Mouse (Mus musculus): ENCODE data around the gene Git2.

Gene Git2

DNA sequence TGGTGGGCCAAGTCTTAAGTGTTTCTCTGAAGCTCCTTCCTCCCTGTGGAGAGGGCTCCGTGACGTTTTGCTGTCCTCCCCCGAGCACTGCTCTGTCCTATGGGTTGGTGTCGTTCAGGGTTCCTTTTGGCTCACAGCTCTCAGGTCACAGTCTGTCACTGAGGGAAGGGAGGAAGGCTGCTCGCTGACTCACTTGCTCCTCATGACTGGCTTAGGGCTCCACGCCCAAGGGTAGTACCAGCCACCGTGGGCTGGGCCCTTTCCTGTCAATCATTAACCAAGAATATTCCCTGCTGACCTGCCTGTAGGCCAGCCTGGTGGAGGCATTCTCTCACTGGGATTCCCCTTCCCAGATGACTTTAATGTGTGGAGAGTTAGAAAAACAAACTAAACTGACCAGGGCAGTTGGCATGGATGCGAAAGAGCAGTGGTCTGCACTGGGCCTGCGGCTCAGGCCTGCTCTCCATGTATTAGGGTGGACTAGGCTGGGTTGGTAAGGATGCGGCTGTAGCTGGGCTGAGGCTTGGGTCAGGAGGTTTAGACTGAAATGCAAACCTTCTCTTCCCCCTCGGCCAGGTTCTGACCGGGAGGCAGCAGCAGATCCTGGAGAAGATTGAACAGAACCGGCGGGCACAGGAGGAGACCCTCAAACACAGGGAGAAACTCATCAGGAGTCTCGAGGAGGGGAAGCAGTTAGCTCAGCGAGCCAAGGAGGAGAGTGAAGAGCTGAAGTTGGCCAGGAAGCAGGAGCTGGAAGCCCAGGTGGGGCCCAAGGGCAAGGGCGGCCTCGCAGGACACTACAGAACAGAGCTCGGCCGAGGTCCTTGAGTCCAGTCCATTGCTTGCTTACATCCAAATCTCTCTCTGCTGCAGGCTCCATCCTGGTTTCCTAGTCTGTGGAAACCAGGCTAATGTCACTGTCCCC is 56.1 kb downstream of the Git2 start:
- peak; percentile 83 for DNase-seq

DNA sequence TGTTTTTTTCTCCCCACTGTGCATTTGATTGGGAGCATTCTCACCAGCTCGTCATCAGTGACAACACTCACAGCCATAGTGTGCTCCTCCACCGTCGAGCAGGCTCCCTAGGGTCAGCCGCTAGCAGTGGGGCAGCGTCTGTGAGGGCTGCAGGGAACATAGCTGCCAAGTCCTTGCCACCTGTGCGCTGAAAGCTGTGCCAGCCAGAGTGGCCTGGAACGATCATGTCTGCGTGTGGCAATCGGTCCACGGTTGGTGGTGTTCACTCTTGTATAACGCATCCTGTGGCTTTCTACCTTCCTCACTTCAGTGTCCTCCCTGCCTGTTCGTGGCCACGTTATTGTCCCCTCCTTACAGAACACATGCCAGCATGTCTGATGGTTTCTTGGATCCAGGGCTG is 56.8 kb downstream of the Git2 start:
- DNase-seq, result peak; percentile 93

DNA sequence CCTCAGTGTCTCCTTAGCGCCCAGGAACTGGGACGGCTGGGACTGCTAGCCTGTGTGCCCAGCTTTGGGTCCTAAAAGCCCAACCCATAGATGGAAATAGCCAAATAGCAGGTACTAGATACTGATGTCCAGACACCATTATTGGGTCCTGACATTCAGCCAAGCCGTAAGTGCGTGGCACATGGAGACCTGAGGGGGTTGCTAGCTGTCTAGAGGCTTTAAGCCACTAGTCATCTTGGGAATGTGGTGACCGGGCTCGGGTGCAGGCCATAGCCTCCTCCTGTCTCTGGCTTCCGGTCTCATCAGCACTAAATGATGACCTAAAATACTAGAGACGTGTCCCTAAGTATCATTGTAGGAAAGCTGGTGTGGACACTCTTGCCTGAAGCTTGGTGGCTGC is 57.4 kb downstream of the Git2 start:
- no peak for DNase-seq

DNA sequence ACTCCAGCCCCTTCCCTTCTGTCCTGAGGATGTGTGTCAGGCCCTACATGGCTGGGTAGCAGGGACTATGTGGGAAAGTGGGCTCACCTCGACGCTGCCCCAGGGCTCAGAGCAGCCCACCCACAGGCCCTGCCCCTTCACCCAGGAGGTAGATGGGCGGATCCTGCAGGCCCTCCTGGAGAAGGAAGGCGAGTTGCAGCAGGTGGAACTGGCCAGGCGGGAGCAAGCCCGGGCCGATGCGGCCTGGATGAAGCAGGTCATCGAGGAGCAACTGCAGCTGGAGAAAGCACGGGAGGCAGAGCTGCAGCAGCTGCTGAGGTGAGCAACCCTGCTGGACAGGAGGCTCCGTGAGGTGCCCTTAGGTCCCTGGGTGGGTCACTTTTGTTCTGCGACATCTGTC is 58.0 kb downstream of the Git2 start:
- no peak for DNase-seq

DNA sequence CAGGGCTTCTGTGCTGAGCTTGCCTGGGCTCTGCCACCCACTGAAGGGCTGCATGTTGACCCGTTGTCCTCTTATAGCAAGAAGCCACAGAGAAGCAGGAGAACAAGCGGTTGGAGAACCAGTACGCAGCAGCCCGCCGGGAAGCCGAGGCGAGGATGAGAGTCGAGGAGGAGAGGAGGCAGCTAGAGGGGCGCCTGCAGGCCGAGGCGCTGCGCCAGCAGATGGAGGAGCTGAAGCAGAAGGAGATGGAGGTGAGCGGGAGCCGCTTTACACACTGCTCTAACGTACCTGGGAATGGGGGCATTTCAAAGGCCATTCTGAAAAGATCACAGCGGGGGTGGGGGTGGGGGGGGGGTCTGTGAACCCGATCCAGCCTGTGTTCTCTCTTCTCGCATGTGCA is 60.8 kb downstream of the Git2 start:
- DNase-seq, result no peak

DNA sequence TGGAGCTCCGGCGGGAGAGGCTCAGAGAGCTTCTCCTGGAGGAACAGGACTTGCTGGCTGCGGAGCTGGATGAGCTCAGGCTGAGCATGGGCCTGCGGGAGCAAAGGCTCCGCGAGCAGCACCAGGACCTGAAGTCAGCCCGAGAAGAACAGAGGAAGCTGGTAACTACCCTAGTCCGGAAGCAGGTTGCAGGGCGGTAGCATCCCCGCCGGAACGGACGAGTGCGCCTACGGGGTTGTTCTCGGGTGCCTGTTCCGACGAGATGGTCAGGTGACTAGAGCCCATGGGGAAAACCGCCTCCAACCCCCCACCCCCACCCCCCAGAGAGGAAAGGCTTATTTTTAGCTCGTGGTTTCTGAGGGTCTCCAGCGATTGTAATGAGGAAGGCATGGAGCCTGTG is 66.0 kb downstream of the Git2 start:
- no peak for DNase-seq

DNA sequence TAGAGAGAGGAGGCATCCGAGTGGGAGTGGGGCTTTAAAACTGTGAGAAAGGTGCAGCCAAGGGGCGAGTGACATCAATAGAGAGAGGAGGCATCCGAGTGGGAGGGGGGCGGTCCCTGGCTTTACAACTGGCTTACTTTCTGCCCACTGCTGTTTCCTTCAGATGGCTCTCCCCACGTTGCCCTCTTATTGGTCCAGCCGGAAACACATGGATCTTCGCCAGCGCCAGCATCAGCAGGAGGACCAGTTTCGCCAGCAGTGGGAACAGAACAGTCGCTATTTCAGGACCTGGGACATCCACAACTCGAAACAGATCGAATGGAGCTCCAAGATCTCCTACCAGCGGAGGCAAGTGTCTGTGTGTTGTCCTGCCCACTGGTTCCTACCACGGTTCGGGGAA is 66.8 kb downstream of the Git2 start:
- peak; percentile 72 for DNase-seq

DNA sequence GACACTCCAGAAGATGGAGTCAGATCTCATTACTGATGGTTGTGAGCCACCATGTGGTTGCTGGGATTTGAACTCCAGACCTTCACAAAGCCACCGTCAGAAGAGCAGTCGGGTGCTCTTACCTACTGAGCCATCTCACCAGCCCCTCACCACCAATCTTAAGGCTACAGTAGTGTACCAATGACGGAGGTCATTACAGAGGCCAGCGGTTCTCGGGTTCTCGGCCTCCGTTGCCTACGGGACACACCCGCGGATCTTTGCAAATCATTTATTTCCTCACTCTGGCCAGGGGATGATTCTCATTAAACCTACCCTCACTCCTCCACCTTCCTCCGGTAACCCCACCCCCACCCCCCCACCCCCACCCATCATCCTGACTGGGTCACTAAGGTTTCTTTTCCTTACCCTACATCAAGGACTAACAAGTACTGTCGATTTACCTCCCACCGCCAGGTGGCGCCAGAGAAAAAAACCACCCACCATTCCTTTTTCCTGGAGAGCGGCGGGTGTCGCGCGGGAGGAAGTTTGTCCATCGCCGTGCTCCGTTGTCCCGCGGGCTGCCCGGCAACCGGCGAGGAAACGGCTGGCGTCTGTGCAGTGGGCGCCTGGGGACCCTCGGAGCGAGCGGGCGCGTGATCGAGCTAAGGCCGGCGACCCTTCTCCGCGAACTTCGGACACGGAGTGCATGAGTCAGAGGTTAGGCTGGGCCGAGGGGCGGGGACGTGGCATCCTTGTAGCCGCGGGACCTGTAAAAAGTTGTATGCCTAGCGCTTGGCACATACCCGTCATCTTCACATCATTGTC is 67.8 kb downstream of the Git2 start, which contains the start of gene Tchp:
Tchp (plus strand) TSS at position 496 of the 804 bp plus-strand sequence.
- DNase-seq, result peak; percentile 92

DNA sequence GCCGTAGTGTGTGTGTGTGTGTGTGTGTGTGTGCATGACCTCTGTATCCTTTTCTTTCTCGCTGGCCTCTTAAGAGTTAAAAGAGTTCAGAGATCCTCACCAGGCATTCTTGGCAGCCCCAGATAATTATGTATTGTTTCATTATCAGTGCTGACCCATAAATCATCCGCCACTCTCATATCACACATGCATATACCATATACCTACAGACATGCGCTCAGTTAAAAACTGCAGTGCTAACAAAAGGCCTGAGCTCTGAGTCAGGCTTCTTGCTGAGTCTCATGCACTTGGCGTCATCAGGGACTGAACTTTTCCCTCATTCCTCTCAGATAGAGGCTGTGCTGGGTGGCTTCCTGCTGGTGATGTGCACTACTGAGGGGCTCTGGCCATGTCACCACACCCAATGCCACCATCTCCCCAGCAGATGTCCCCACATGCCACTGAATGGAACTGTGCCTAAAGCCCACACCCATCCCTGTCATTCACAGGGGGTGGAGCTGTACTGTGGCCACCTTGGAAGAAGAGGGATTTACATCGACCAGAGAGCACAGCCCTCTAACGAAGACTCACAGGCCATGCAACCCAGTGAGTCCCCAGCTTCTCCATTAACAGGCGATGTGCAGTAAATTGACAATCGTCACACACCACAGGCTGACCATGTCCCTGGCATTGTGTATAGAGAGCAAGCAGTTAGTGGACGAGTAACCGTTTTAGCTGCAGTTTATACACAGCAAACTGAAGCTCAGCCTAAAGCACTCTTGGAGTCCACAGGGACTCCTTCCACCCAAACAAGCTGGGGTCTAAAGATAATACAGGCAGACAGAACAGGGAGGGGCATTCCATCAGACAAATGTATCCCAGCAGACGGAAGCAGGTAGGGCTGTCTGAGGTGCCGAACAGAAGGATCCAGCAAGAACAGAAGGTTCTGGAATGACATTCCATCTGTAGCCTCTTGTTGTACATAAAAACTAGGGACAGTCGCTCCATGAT is 72.6 kb downstream of the Git2 start:
- peak; percentile 36 for DNase-seq

DNA sequence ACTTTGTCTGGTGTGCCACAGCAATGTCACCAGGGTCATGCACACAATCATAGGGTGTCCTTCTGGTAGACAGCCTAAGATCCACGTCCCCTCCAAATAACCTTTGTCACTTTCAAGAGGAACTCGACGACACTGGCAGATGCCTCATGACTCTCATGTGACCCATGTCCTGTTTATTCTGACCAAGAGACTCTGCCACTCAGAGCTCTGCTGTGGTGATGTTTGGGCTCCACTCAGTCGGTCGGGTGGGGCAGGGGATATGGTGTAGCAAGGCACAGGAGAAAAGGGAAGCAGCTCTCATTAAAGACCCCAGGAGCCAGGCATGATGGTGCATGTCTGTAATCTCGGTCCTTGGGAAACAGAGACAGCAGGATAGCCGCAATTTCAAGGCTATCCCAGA is 76.3 kb downstream of the Git2 start:
- DNase-seq, result peak; percentile 44

DNA sequence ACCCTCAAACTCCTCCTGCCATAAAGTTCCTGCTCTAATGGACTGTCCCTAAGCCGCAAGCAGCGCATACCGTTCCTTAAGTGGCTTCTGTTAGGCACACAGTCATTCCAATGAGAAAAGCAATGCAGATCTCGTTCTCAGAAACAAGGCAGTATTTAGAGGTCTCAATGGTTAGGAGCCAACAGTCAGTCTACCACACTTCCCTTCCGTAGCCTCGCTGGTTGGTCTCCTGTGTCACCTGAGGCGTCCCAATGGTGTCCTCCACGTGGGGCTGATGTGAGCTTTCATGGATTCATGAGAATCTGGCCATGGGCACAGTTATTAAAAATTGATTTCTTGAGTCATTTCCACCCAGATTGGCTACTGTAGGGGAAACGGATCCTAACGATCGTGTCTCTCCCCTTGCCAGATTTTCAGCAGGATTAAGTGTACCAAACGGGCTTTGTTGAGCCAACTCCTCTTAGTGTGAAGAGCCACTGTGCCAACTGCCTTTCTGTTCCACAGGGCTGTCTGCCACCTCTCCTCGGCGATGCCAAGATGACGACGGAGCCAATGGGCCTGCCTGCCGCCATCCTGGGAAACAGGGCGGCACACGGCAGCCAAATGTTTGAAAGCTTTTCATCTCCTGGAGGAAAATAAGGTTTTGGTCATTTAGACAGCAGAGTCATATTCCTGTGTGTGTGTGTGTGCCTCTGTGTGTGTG is 77.1 kb downstream of the Git2 start:
- DNase-seq, result peak; percentile 96

DNA sequence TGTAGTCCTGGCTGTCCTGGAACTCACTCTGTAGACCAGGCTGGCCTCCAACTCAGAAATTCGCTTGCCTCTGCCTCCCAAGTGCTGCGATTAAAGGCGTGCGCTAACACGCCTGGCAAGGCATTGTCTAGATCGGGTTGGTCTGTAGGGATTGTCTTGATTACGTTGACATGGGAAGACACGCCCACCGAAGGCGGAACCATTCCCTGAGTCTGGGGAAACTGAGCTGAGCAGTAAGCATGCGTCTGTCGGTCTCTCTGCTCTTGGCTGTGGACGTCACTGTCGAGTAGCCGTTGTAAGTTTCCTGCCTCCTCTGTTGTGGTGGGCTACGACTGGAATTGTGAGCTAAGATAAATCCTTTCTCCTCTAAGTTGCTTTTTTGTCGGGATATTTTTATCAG is 78.4 kb downstream of the Git2 start:
- no peak for DNase-seq

DNA sequence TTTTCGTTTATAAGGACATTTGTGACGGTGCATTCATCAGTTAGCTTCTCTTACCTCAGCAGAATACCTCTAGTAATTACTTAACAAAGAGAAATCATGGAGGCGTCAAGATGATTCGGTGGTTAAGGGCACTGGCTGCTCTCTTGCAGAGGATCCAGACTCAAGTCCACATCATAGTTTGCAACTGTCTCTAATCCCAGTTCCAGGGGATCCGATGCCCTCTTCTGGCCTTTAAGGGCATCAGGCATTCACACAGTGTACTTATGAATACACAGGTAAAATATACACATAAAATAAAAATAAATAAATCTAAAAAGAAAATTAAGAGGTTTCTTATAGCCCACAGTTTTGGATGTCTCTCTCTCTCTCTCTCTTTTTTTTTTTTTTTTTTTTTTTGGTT is 79.5 kb downstream of the Git2 start:
- no peak for DNase-seq

DNA sequence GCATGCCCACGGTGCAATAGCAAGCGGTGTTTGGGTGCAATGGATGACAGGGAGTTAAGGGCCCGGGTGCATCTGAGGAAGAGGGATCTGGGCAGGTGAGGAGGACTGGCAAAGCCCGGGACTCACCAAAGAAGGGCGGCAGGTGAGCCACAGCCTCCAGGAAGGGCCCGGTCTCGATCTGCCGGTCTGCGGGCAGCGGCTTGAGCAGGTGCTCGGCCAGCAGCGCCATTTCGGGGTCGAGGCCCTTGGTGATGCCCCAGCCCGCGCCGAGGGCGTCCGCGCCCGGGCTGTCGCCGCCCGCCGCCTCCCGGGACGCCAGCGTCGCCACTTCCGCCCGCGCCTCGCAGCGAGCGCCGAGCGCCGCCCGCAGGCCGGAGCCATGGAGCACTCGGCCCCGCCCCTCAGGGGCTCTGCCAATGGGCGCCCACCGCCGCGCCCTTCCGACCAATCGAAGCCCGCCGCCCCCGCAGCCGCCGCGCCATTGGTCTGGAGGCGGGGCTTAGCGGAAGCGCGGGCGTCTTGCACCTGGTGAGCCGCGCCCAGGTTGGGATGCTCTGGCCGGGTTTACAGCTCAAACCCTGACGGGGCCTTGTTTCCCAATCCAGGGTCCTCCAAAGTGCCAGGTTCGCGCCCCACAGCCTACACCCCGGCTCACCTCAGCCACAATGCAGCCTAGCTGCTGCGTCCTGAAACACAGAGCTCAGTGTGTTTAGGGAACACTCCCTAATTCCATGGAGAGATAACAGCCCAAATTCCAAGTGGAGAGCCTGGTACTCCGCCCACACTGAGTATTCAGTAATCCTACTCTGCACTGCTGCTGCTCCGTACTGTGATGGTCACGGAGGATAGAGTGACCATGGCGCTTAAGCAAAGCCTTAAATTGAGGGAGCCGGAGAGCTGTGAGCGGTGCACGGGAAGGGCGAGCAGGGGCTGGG is 84.4 kb downstream of the Git2 start, which contains the start of gene Gltp:
Gltp (minus strand) TSS at position 352 of the 935 bp plus-strand sequence.
- peak; percentile 91 for DNase-seq

DNA sequence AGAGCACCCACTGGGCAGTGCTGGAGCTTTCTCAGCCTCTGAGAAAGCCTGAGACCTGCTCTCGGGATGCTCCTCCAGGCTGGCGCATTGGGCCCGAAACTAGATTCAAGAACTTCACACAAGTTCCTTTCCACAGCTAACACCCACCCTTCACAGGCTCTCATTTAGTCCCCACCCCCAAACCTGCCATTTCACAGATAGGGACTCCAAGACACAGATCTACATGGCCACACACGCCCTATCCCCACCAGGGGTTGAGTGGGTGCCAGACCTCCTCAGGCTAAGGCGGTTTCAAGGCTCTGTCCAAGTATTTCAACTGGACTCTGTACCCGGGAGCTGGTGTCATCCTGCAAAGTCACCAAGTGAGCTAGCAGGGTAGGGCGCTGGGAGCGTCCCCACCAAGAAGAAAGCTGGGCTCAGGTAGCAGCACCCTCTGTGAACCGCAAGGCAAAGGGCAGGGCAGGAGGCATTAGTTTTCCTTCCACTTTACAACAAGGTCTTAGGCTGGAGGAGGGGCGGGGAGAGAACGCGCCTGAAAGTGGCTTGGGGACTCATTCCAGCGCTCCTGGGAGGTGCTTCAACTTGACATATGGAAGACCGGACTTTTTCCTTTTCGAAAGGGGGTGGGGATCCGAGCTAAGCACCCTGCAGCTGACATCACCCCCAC is 85.5 kb downstream of the Git2 start:
- DNase-seq, result no peak

DNA sequence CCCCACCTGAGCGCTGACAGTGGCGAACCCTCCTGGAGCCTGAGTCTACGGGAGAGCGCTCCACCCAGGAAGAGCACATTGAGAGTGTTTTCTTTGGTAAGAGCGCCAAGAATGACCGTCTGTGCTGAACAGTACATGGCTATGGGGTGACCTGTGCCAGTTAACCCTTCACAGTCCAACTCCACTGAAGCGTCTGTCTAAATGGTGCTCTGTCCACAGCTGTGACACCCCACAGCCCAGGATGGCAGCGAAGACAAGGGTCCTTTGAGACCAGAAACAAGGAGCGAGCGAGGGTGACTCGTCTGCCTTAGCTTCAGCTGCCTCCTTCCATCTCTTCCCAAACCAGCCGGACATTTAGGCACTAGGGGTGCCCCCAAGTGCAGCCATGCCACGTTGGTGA is 86.6 kb downstream of the Git2 start:
- no peak for DNase-seq

DNA sequence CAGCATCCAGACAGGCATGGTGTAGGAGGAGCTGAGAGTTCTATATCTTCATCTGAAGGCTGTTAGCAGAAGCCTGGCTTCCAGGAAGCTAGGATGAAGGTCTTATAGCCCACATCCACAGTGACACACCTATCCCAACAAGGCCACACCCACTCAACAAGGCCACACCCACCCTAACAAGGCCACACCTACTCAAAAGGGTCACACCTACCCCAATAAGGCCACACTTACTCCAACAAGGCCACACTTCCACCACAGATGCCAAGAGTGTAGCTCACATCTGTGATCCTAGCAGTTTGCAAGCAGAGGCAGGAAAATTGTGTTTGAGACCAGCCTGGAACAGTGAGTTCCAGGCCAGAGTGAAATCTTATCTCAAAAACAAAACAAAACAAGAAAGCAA is 87.4 kb downstream of the Git2 start:
- no peak for DNase-seq

DNA sequence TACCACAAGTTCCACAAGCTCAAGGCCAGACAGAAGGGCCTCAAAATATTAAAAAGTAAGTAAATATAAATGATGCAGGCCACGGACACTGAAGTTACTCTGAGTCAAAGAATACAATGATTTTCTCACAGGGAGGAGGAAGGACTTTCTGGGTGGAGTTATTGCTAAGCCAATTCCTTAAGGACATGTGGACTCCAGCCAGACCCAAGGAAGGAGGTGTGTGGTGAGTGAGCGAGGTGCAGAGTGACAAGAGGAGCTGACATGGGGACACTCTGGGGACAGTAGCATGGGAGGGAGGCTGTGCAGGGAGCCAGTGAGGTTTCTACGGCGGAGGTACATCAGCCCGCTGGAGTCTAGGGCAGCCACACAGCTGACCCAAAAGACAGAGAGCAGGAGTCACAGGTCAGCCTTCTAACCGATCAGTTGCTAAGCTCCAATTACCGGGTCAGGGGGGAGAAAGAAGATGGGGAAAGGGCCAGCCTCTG is 88.5 kb downstream of the Git2 start:
- DNase-seq, result no peak

DNA sequence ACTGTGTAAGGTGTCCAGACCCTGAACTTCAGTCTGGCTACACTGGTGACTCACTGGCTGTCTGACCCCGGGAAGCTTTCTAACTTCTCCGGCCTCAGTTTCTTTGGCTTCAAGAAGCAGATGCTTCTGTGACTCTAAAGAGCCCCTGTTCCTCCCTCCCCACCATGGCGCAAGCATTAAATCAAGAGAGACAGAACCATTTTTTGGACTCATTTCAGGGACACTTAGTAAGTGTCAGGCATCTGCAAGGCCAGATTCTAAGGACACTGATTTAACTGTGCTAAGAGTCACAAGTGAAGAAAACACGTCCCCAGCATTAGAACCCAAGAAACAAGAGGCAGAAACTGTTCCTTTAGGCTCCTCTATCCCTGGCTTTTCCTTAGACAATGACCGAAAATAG is 89.3 kb downstream of the Git2 start:
- no peak for DNase-seq

DNA sequence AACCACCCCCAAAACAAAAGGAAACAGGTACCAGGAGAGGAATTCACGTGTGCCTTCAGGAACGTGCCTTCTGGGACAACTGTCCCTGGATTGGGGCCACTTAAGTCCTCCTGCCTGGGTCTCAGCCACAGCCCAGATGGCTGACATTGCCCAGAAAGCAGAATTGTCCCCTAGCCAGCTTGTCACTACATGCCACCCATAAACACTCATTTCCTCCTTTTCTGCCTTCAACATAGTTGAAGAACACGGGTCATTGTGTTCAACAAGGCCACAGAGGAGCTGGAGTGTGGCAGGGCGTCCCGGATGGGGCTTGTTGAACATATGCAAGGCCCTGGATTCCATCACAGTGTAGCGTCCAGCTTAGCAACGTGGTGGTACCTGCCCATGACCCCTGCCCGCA is 93.6 kb downstream of the Git2 start:
- DNase-seq, result peak; percentile 81

All from cerebellum, adult 9-10 months (tissue).